Mouse (Mus musculus): ENCODE measurements around the gene Qtrt1.

- TF ChIP-seq CTCF (IDR thresholded peaks at IDR 0.05; ENCODE audit: insufficient read depth, low read length) (no peak), POLR2A (IDR thresholded peaks at IDR 0.05; ENCODE audit: borderline replicate concordance, extremely low read depth, low read depth, low read length) (no peak)
Measured at GRCm38 (mm10) chr9:21383966-21384365, 27.7 kb upstream of the Qtrt1 start.

Measured in lung, adult 2 months (tissue).